Mouse (Mus musculus): Measurements from ENCODE around the gene Nos1ap. TPM values are rescaled to one million over a fixed set of nuclear protein-coding genes. Genes with fewer than 3 reads are reported as not detected.
A peak's percentile ranks its signal among the peaks of the same experiment; 100 is the strongest.

The Nos1ap gene
- 7.6 TPM for polyA plus RNA-seq (2021)

DNA sequence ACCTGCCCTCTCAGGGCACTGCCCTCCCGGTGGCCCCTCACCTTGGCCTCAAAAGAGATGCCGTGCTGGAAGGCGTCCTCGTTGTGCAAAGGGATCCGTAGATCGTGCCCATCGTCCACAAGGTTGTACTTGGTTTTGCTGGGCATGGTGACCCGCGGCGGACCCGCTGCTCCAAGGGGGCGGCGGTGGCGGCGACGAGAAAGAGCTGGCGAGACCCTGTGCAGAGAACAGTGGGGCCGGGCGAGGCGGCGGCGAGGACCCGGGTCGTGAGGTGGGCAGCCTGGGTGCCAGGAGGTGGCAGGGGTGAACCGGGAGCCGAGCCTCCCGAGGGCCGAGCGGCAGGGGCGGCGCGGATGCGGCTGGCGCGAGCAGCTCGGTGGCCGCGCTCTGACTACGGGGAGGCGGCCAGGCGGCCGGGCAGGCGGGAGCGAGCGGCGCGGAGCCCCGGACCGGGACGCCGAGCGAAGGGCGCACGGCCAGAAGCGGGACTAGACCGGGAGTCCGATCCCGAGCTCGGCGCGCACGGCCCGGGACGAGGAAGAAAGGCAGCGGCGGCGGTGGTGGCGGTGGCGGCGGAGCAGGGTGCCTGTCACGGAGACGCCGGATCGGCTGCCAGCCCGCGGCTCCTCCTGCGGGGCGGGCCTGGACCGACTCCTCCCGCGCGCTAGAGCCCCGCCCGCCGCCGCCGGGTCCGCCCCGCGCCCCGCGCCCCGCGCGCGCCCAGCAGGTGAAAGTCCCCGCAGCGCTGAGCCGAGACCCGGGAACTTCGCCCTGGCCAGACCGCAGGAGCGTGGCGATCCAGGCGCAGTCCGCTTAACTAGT lies at the start of gene Nos1ap:
Gene Nos1ap (minus strand): TSS at position 643 of the 822 bp plus-strand sequence.
- no peaks in the 10 kb centered on the region for H3K27me3 ChIP-seq
- ChIA-PET CTCF (no interaction called here), POLR2A (interaction anchor here (0.7 to 1.4 kb wide), 2 partner anchors 82 to 167 kb away, joined by 3 to 5 read pairs; no protein-coding TSS in a partner anchor)
- ATAC-seq, result peak; percentile 86
- in situ Hi-C loops (cut with MboI; ENCODE audit: low pct_unique_long_range_greater_than_20kb), result no loop called here
- DNase-seq (ENCODE audit: low read depth, low spot score), result no peak
- TF ChIP-seq CTCF (IDR thresholded peaks at IDR 0.05), result no peak

DNA sequence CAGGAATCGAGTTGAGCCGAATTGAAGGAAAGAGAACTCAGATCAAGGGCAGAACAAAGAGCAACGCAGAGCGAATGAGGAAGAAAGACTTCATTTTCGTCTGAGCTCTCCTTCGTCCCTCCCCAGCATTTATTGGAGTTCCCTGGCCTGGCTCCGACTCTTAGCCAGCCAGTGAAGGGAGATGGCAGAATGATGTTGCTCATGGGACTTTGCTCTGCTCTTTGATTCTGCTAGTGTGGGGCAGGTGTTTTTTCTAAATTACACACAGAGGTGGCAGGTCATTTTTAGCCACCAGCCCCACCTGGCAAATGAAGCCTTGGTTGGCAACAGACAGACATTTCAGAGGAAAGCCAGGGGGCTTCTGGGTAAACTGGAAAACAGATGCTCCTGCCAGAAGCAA lies 49.3 kb upstream of the Nos1ap start:
- POLR2A ChIA-PET, result no interaction called here
- in situ Hi-C loops (cut with MboI; ENCODE audit: low pct_unique_long_range_greater_than_20kb), result loop anchor here (5.0 to 25.0 kb wide), 3 partner anchors 58 to 348 kb away; partner anchors contain the start of gene Fcgr2b
- no peaks in the 10 kb centered on the region for H3K27me3 ChIP-seq

DNA sequence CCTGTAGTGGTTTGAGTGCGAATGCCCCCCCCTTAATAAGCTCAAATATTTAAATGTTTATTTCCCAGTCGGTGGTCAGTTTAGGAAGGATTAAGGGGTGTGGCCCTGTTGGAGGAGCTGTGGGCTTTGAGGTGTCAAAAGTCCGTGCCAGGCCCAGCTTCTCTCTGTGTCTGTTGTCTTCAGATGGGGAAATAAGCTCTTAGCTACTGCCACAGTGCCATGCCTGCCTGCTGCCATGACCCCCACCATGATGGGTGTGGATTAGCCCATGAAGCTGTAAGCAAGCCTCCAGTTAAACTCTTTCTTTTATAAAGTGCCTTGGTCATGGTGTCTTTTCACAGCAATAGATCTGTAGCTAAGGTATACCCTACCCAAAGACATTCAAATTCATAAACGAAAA lies 43.2 kb upstream of the Nos1ap start:
- CTCF ChIA-PET, result interaction anchor here (0.8 to 1.8 kb wide), 11 partner anchors 8 to 339 kb away, joined by 3 to 8 read pairs (median 5); no protein-coding TSS in a partner anchor
- no peak for ATAC-seq
- DNase-seq (ENCODE audit: low read depth, low spot score), result no peak
- POLR2A ChIA-PET, result interaction anchor here (0.6 kb wide), 1 partner anchor 105 kb away, joined by 3 read pairs; no protein-coding TSS in a partner anchor
- in situ Hi-C loops (cut with MboI; ENCODE audit: low pct_unique_long_range_greater_than_20kb), result loop anchor here (25.0 kb wide), 1 partner anchor 354 kb away; the partner anchor contains the start of gene Fcgr2b
- H3K27me3 ChIP-seq, result no peaks in the 10 kb centered on the region
- no peak for TF ChIP-seq CTCF (IDR thresholded peaks at IDR 0.05)

More for the DNA sequence above, 49.3 kb upstream of the Nos1ap start:
- CTCF ChIA-PET, result interaction anchor here (0.8 kb wide), 1 partner anchor 206 kb away, joined by 3 read pairs; no protein-coding TSS in a partner anchor
- ATAC-seq (no peak), DNase-seq (ENCODE audit: low read depth, low spot score) (no peak)
- no peak for TF ChIP-seq CTCF (IDR thresholded peaks at IDR 0.05)

DNA sequence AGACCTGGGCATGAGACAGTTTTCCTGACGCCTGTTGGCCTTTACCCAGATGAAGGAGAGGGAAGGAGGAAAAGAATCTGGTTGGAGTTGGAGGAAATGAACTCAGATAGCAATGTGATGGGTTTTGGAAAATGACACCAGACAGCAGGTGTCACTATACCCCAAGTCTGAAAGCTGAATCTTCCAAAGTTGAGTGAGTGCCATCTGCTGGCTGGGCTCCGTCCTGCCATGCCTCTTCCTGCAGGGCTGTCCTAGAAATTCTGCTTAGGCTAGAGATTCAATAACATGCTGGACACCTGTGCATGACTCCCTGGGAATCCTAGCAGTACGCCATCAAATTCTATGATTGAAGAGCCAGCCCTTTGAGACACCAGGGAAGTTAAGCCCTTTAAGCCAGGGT lies 42.7 kb upstream of the Nos1ap start:
- POLR2A ChIA-PET, result interaction anchor here (0.6 kb wide), 1 partner anchor 105 kb away, joined by 3 read pairs; no protein-coding TSS in a partner anchor
- TF ChIP-seq CTCF (IDR thresholded peaks at IDR 0.05), result peak; percentile 99
- ATAC-seq, result peak; percentile 60
- in situ Hi-C loops (cut with MboI; ENCODE audit: low pct_unique_long_range_greater_than_20kb), result loop anchor here (25.0 kb wide), 1 partner anchor 355 kb away; the partner anchor contains the start of gene Fcgr2b
- peak; percentile 30 for DNase-seq (ENCODE audit: low read depth, low spot score)
- no peaks in the 10 kb centered on the region for H3K27me3 ChIP-seq
- CTCF ChIA-PET, result interaction anchor here (0.8 to 1.8 kb wide), 11 partner anchors 9 to 339 kb away, joined by 3 to 8 read pairs (median 5); no protein-coding TSS in a partner anchor

DNA sequence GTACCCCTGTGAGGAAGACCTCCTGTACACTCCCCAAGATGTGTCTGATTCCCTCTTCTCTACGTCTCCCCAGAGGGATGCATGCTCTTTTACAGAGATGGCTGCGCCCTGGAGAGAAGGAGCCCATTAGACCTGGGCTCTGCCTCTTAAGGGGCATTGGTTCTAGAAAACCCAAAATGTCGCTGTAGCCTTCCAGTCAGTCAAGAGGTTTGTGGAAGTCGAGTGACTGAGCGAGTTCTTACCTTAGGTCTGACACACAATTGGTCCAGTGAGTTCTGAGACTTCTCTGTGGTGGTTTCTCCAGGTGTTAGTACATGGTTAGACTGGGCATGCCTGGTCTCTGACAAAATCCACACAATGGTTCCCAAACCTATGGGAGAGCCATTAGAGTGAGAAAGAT lies 41.9 kb upstream of the Nos1ap start:
- in situ Hi-C loops (cut with MboI; ENCODE audit: low pct_unique_long_range_greater_than_20kb), result loop anchor here (25.0 kb wide), 1 partner anchor 356 kb away; the partner anchor contains the start of gene Fcgr2b
- CTCF ChIA-PET, result interaction anchor here (1.0 to 1.8 kb wide), 5 partner anchors 10 to 210 kb away, joined by 3 to 8 read pairs (median 6); no protein-coding TSS in a partner anchor
- POLR2A ChIA-PET, result no interaction called here
- no peak for DNase-seq (ENCODE audit: low read depth, low spot score)
- no peak for ATAC-seq
- no peak for TF ChIP-seq CTCF (IDR thresholded peaks at IDR 0.05)
- H3K27me3 ChIP-seq, result no peaks in the 10 kb centered on the region

DNA sequence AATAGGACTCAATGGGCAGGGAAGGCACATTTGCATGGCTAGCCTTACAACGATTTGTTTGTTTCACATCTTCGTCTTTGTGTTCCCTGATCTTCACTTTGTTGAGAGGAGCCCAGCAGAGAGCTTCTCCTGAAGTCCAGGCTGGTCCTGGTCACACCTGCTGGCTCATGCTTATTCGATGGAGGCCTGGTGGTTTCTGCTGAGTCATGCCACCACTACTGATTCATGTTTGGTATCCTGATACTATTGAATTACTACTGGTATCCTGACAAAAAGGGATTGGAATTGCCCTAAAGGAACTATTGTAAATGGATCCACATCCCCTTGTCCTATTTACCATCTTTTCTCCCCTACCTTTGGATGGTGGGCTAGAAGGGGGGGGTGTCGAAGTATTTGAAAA lies 40.8 kb upstream of the Nos1ap start:
- ATAC-seq (no peak), DNase-seq (ENCODE audit: low read depth, low spot score) (no peak)
- no peaks in the 10 kb centered on the region for H3K27me3 ChIP-seq
- ChIA-PET POLR2A (no interaction called here), CTCF (interaction anchor here (1.4 kb wide), 1 partner anchor 207 kb away, joined by 4 read pairs; no protein-coding TSS in a partner anchor)
- TF ChIP-seq CTCF (IDR thresholded peaks at IDR 0.05), result no peak
- in situ Hi-C loops (cut with MboI; ENCODE audit: low pct_unique_long_range_greater_than_20kb), result loop anchor here (25.0 kb wide), 1 partner anchor 357 kb away; the partner anchor contains the start of gene Fcgr2b

DNA sequence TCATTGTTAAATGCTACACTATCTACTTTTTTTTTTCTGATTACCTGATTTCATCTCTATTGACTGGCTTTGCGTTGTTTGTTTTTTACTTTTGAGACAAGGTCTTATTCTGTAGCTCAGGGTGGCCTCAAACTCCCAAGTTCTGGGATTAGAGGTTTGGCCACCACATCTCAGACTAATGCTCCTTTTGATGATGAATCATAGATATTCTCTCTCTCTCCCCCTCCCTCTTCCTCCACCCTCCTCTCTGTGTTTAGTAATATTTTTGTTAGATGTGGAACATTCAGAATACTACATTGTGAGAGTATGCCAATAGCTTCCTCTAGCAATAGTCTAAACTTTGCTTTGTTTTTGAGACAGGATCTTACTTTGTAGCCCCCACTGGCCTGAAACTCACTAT lies 33.8 kb upstream of the Nos1ap start:
- DNase-seq (ENCODE audit: low read depth, low spot score) (no peak), ATAC-seq (no peak)
- CTCF ChIA-PET, result interaction anchor here (0.9 to 1.4 kb wide), 2 partner anchors 10 to 355 kb away, joined by 3 to 6 read pairs; no protein-coding TSS in a partner anchor
- POLR2A ChIA-PET, result interaction anchor here (0.6 to 0.8 kb wide), 2 partner anchors 84 to 176 kb away, joined by 3 read pairs; no protein-coding TSS in a partner anchor
- in situ Hi-C loops (cut with MboI; ENCODE audit: low pct_unique_long_range_greater_than_20kb), result no loop called here
- TF ChIP-seq CTCF (IDR thresholded peaks at IDR 0.05), result no peak
- no peaks in the 10 kb centered on the region for H3K27me3 ChIP-seq

DNA sequence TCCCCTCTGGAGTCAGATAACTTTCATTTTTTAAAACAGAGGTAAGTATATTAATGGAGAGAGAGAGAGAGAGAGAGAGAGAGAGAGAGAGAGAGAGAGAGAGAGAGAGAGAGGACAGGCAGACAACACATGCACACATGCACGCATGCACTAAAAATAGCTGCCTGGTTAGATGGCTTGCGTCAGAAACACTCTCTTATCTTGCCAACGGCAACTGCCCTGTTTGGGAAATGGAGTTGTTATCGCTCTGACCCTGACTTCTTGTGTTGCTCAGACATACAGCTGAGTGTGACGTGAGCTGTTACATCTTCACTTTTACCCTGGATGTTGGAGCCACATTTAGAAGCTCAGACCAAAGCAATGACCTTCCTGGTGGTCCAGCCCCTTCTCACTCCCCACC lies 33.3 kb upstream of the Nos1ap start:
- no peak for TF ChIP-seq CTCF (IDR thresholded peaks at IDR 0.05)
- CTCF ChIA-PET, result interaction anchor here (0.9 to 1.4 kb wide), 2 partner anchors 10 to 354 kb away, joined by 3 to 6 read pairs; no protein-coding TSS in a partner anchor
- DNase-seq (ENCODE audit: low read depth, low spot score), result no peak

DNA sequence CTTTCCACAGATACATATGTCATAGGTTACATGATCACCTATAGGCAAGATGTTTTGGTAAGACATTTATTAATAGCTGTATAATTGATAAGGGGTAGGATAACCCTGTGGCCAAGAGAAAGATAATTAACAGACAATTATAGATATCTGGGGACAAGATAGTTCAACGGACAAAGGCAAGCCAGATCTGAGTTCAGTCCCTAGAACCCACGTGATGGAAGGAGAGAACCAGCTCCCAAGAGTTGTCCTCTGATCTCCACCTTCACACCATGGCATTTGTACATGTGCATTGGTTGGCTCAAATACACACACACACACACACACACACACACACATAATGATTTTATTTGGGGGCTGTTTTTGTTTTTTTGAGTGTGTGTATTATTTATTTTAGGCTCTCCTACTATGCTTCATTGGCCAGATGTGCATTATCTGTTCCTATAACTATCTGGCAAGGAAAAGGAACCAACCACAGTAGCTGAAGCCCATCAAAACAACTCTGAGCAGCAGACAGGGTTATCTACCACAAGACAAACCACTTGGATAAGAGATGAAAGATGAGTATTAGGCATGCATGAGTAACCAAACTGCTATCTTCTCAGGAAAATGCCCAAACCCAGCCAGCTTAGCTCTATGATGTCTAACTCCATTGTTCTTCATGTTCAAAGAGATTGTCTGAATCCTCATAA lies 30.2 kb upstream of the Nos1ap start:
- POLR2A ChIA-PET, result no interaction called here
- TF ChIP-seq CTCF (IDR thresholded peaks at IDR 0.05), result no peak
- no peaks in the 10 kb centered on the region for H3K27me3 ChIP-seq
- no peak for ATAC-seq
- CTCF ChIA-PET, result interaction anchor here (0.8 kb wide), 1 partner anchor 327 kb away, joined by 3 read pairs; no protein-coding TSS in a partner anchor
- DNase-seq (ENCODE audit: low read depth, low spot score), result no peak
- in situ Hi-C loops (cut with MboI; ENCODE audit: low pct_unique_long_range_greater_than_20kb), result no loop called here

More for the DNA sequence above, 33.3 kb upstream of the Nos1ap start:
- no peaks in the 10 kb centered on the region for H3K27me3 ChIP-seq
- no peak for ATAC-seq
- in situ Hi-C loops (cut with MboI; ENCODE audit: low pct_unique_long_range_greater_than_20kb), result no loop called here
- POLR2A ChIA-PET, result interaction anchor here (0.6 to 0.8 kb wide), 3 partner anchors 84 to 176 kb away, joined by 3 to 4 read pairs (median 3); no protein-coding TSS in a partner anchor
